Mouse (Mus musculus): ENCODE data around the gene Eif1ad. TPM values are rescaled to one million over a fixed set of nuclear protein-coding genes. Genes with fewer than 3 reads are reported as not detected.

Eif1ad gene
- polyA plus RNA-seq, 1 experiment from 2014 or later, result 93.7 TPM

DNA sequence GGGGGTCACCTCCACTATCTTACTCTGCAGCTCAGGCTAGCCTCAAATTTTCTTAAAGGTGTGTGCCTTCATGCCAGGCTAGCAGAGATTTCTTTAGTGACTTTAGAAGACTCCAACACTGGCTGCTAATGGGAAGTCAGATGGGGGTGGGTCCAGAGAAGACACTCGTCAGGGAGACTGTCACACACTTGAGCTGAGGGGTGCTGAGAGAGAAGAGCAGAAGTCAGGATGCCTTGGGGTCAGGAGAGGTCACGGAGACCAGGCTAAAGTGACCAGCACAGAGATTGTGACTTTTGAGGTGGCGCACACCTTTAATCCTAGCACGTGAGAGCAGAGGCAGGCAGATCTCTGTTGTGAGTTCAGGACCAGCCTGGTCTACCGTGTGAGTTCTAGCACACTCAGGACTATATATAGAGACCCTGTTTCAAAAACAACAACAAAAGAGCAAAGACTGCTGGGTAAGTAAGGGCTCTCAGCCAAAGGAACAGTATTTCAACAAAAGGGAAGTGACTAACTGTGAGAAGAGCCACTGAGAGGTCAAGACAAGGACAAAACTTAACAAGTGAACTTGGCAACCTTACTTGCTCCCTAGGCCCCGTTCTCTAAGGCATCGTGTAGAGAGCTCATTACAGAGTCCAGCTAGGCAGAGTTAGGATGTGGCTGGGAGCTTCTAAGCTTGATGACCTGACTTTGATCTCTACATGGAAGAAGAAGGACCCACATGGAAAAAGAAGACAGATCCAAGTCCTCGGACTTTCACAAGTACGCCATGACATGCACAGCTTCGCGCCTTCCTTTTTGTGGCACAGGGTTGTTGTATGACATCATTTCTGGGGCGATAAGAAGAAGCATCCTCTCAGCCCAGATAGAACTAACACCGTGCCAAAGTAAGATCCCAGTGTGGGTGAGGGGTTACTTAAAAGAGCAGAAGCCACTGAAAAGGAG is 41.8 kb downstream of the Eif1ad start:
- DNase-seq (ENCODE audit: low spot score), result no peak
- Histone ChIP-seq H3K9me3 (no peaks in the 10 kb centered on the region), H3K27ac (replicated peaks) (0 out of 2 replicates have a peak overlapping the region, but pooled peaks have one; percentile 91), H3K4me3 (peak overlapping the region; percentile 70), H3K27me3 (replicated peaks; ENCODE audit: low read depth, poor library complexity, severe bottlenecking) (no peaks in the 10 kb centered on the region), H3K4me1 (peaks cover 27% of the 10 kb centered on the region), H3K36me3 (replicated peaks) (peaks cover 5% of the 10 kb centered on the region)
- 89% methylated on average over 13 of the region's 13 CpGs for WGBS

DNA sequence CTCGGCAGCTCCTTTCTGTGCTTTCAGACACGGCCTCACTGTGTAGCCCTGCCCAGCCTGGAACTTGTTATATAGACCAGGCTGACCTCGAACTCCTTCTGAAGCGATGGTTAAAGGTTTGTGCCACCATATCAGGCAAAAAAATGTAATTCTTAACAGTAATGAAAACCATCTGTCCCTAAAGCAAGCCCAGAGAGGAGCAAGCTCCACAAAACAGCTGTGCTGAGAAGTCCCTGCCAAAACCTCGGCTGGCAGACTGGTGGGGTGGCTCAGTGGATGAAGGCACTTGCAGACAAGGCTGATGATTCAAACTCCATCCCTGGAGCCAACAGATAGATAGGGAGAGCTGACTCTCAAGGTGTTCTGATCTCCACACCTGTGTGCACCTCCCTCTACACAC is 42.5 kb downstream of the Eif1ad start:
- H3K9me3 ChIP-seq, result no peaks in the 10 kb centered on the region
- H3K27ac ChIP-seq (replicated peaks), result no peak overlapping the region
- H3K36me3 ChIP-seq (replicated peaks), result peaks cover 5% of the 10 kb centered on the region
- H3K27me3 ChIP-seq (replicated peaks; ENCODE audit: low read depth, poor library complexity, severe bottlenecking), result no peaks in the 10 kb centered on the region
- no peak overlapping the region for H3K4me3 ChIP-seq
- peaks cover 27% of the 10 kb centered on the region for H3K4me1 ChIP-seq
- no peak for DNase-seq (ENCODE audit: low spot score)
- WGBS, result 70% methylated on average over 5 of the region's 5 CpGs

DNA sequence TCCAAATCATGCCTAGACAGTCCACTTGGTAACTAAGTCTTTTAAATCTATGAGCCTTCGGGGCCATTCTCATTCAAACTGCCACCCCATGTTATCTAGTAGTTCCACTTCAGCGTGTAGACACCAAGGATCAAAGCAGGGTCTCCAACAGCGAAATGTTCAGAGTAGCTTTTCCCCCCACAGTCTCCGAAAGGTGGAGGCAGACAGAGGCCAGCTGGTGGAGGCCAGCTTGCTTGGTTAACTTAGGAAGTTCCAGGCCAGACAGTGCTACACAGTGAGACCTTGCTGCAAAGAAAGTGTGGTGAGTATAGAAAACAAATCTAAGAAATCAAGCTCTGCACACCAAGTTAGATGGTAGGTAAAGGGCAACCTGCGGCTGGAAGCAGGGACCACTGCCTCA is 44.1 kb downstream of the Eif1ad start:
- Histone ChIP-seq H3K4me1 (peaks cover 26% of the 10 kb centered on the region), H3K9me3 (no peaks in the 10 kb centered on the region), H3K4me3 (no peak overlapping the region), H3K36me3 (replicated peaks) (peaks cover 5% of the 10 kb centered on the region), H3K27me3 (replicated peaks; ENCODE audit: low read depth, poor library complexity, severe bottlenecking) (no peaks in the 10 kb centered on the region), H3K27ac (replicated peaks) (no peak overlapping the region)
- 86% methylated on average over 5 of the region's 5 CpGs for WGBS
- DNase-seq (ENCODE audit: low spot score), result no peak

DNA sequence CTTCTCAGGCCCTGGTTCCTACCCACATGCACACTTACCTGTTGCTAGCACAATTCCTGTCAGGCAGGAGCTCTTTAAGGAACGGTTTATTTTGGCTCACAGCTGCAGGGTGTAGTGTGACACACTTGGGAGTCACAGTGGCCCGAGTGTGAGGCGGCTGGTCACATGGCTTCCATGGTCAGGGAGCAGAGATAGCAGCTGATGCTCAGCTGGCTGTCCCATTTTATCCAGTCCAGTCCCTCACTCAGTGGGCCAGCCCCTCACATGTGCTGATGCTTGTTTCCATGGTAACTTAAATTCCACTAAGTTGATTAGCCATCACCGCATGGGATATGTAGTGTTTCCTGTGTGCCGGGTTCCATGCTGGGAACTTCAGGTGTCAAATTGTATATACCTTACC is 45.4 kb downstream of the Eif1ad start:
- H3K4me3 ChIP-seq, result 0 out of 2 replicates have a peak overlapping the region, but pooled peaks have one; percentile 11
- no peak overlapping the region for H3K27ac ChIP-seq (replicated peaks)
- H3K36me3 ChIP-seq (replicated peaks), result peaks cover 8% of the 10 kb centered on the region
- no peaks in the 10 kb centered on the region for H3K9me3 ChIP-seq
- no peaks in the 10 kb centered on the region for H3K27me3 ChIP-seq (replicated peaks; ENCODE audit: low read depth, poor library complexity, severe bottlenecking)
- peaks cover 22% of the 10 kb centered on the region for H3K4me1 ChIP-seq
- DNase-seq (ENCODE audit: low spot score), result no peak
- WGBS, result 70% methylated on average over 5 of the region's 5 CpGs

DNA sequence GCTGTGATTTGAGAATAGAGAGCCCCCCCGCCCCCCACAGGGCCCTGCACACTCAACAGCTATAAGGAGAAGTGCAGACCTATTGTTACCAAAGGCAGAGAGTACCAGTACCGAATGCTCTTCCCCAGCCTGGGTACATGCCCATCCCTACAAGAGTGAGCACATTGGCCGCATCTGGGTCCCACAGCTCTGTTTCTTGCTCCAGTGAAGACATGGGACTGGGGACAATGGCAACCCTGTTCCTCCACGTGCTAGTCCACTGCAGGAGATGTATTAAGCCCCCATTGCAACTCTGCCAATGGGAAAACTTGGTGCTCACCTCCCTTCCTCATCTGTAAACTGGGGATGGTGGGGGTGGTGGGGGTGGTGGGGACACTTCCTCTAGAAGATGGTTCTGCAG is 47.3 kb downstream of the Eif1ad start:
- H3K27ac ChIP-seq (replicated peaks), result no peak overlapping the region
- WGBS, result 79% methylated on average over 4 of the region's 4 CpGs
- H3K4me1 ChIP-seq, result peaks cover 9% of the 10 kb centered on the region
- no peaks in the 10 kb centered on the region for H3K27me3 ChIP-seq (replicated peaks; ENCODE audit: low read depth, poor library complexity, severe bottlenecking)
- H3K36me3 ChIP-seq (replicated peaks), result peaks cover 19% of the 10 kb centered on the region
- no peak for DNase-seq (ENCODE audit: low spot score)
- H3K9me3 ChIP-seq, result no peaks in the 10 kb centered on the region
- H3K4me3 ChIP-seq, result no peak overlapping the region

DNA sequence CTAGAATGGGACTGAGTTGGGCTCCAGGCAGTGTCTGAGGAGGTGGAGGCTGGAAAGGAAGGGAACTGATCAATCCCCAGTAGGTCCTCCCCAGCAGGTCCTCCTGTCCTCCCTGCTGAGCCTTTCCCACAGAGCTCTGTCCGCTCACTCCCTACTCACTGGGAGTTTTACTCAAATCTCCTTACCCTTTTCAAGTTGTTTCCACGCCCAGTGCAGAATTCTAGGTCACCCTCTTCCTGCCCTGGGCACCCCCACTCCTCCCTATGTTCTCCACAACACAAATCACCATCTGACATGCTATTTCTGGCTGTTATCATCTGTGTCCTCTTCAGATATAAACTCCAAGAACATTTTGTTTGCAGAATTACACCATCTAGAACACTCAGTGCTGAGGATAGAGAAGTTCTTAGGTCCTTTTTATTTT is 48.0 kb downstream of the Eif1ad start:
- DNase-seq (ENCODE audit: low spot score), result no peak
- 66% methylated on average over 2 of the region's 2 CpGs for WGBS

DNA sequence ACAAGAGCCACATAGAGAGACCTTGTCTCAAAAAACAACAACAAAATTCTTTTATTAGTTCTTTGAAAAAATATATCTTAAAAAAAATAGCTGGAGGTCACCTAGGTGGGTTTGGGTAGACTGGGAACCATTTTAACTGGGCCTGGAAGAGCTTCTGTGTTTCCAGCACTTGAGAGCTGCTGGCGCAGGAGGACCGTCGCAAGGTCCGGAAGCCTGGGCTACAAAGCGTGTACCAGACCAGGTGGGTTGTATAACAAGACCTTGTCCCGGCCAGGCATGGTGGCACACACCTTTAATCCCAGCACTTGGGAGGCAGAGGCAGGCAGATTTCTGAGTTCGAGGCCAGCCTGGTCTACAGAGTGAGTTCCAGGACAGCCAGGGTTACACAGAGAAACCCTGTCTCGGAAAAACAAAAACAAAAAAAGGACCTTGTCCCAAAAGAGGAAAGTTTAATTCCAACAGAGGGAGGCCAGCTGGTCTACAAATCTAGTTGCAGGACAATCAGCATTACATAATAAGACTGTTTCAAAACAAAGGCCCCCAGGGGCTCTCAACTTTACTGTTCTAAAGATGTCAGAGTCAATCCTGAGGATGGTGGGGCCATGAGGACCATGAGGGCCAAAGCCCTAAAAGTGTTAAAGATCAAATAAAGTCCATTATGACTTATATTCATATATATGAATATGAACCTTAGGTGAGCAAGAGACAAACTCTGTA is 52.4 kb downstream of the Eif1ad start:
- Histone ChIP-seq H3K9me3 (no peaks in the 10 kb centered on the region), H3K4me3 (no peak overlapping the region), H3K27me3 (replicated peaks; ENCODE audit: low read depth, poor library complexity, severe bottlenecking) (no peaks in the 10 kb centered on the region), H3K27ac (replicated peaks) (no peak overlapping the region), H3K4me1 (peaks cover 17% of the 10 kb centered on the region), H3K36me3 (replicated peaks) (peaks cover 59% of the 10 kb centered on the region)
- no peak for DNase-seq (ENCODE audit: low spot score)
- 95% methylated on average over 8 of the region's 8 CpGs for WGBS

More for the DNA sequence above, 48.0 kb downstream of the Eif1ad start:
- no peaks in the 10 kb centered on the region for H3K27me3 ChIP-seq (replicated peaks; ENCODE audit: low read depth, poor library complexity, severe bottlenecking)
- no peak overlapping the region for H3K4me3 ChIP-seq
- H3K36me3 ChIP-seq (replicated peaks), result peaks cover 18% of the 10 kb centered on the region
- peaks cover 5% of the 10 kb centered on the region; the same call in 1 of the 2 replicates for H3K4me1 ChIP-seq
- no peaks in the 10 kb centered on the region for H3K9me3 ChIP-seq
- H3K27ac ChIP-seq (replicated peaks), result no peak overlapping the region

DNA sequence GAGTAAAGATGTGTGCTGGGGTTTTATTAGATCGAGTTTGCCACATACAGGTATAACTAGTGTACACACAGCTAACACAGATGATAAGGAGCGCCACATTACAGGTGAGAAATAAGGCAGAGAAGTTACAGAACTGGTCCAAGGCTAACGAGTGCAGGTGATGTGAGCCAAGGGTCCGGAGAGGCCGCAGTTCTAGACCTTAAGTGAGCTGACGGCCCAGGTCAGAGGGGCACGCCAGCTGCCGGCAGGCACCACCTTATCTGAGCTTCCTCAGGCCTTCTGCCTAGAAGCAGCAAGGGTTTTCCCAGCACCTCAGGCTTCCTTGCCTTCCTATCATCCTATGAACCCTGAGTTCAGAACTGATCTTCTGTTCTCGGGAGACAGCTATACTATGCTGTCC is 53.1 kb downstream of the Eif1ad start:
- H3K36me3 ChIP-seq (replicated peaks), result peaks cover 59% of the 10 kb centered on the region
- H3K9me3 ChIP-seq, result no peaks in the 10 kb centered on the region
- no peaks in the 10 kb centered on the region for H3K27me3 ChIP-seq (replicated peaks; ENCODE audit: low read depth, poor library complexity, severe bottlenecking)
- H3K4me1 ChIP-seq, result peaks cover 19% of the 10 kb centered on the region
- H3K27ac ChIP-seq (replicated peaks), result no peak overlapping the region
- WGBS, result 88% methylated on average over 9 of the region's 9 CpGs
- no peak overlapping the region for H3K4me3 ChIP-seq
- DNase-seq (ENCODE audit: low spot score), result no peak

DNA sequence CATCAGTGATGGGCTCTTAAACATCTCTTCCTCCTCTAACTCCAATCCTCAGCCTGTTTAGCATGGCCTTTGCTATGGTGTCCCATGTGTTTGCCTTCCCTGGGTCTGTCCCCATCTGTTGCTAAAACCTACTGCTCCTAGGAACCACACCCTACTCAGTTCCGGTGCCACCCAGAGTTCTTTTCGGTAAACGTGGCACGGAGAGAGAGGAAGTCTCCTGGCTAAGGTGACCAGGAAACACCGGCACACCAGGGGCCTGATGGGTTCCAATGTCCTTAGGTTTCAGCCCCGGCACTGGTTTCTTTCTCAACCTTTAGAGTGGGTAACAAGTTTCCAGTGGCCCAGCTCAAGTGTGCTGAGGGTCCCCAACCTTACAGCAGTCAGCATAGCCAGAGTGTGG is 54.0 kb downstream of the Eif1ad start:
- H3K27me3 ChIP-seq (replicated peaks; ENCODE audit: low read depth, poor library complexity, severe bottlenecking), result no peaks in the 10 kb centered on the region
- 92% methylated on average over 6 of the region's 6 CpGs for WGBS
- H3K9me3 ChIP-seq, result no peaks in the 10 kb centered on the region
- H3K36me3 ChIP-seq (replicated peaks), result peaks cover 59% of the 10 kb centered on the region
- no peak overlapping the region for H3K4me3 ChIP-seq
- H3K27ac ChIP-seq (replicated peaks), result no peak overlapping the region
- H3K4me1 ChIP-seq, result peaks cover 19% of the 10 kb centered on the region
- no peak for DNase-seq (ENCODE audit: low spot score)

Other genes with a start within 250 kb of the Eif1ad start
- gene Klc2, start 248.2 kb upstream of the Eif1ad start, polyA plus RNA-seq (2016; fragmentation: Nextera tagmentation; extraction: Ambion mirVana), result 30.0 and 31.2 TPM in 2 replicates
- 24.8 and 25.6 TPM in 2 replicates for gene Pacs1, start 93.6 kb upstream of the Eif1ad start, polyA plus RNA-seq (2016; fragmentation: Nextera tagmentation; extraction: Ambion mirVana)
- 456 and 467 TPM in 2 replicates for gene Sf3b2, start 71.3 kb upstream of the Eif1ad start, polyA plus RNA-seq (2016; fragmentation: Nextera tagmentation; extraction: Ambion mirVana)
- 8.5 and 8.6 TPM in 2 replicates for gene Gal3st3, start 68.4 kb upstream of the Eif1ad start, polyA plus RNA-seq (2016; fragmentation: Nextera tagmentation; extraction: Ambion mirVana)
- gene Catsper1, start 31.0 kb upstream of the Eif1ad start, polyA plus RNA-seq (2016; fragmentation: Nextera tagmentation; extraction: Ambion mirVana), result not detected in 2 replicates
- 0.24 and 0.65 TPM in 2 replicates for gene Cst6, start 17.2 kb upstream of the Eif1ad start, polyA plus RNA-seq (2016; fragmentation: Nextera tagmentation; extraction: Ambion mirVana)
- 570 and 593 TPM in 2 replicates for gene Banf1, start 427 bp downstream of the Eif1ad start, polyA plus RNA-seq (2016; fragmentation: Nextera tagmentation; extraction: Ambion mirVana)
- 89.4 and 96.6 TPM in 2 replicates for gene Sart1, start 22.0 kb downstream of the Eif1ad start, polyA plus RNA-seq (2016; fragmentation: Nextera tagmentation; extraction: Ambion mirVana)
- gene Tsga10ip, start 35.8 kb downstream of the Eif1ad start, polyA plus RNA-seq (2016; fragmentation: Nextera tagmentation; extraction: Ambion mirVana), result 0.28 and 0.72 TPM in 2 replicates
- 222 and 242 TPM in 2 replicates for gene Drap1, start 58.2 kb downstream of the Eif1ad start, polyA plus RNA-seq (2016; fragmentation: Nextera tagmentation; extraction: Ambion mirVana)
- gene AI837181, start 58.4 kb downstream of the Eif1ad start, polyA plus RNA-seq (2016; fragmentation: Nextera tagmentation; extraction: Ambion mirVana), result 49.5 and 55.0 TPM in 2 replicates
- gene Fosl1, start 80.8 kb downstream of the Eif1ad start, polyA plus RNA-seq (2016; fragmentation: Nextera tagmentation; extraction: Ambion mirVana), result not detected in 2 replicates
- gene Ccdc85b, start 91.2 kb downstream of the Eif1ad start, polyA plus RNA-seq (2016; fragmentation: Nextera tagmentation; extraction: Ambion mirVana), result 6.2 and 7.4 TPM in 2 replicates
- 101 and 109 TPM in 2 replicates for gene Fibp, start 93.9 kb downstream of the Eif1ad start, polyA plus RNA-seq (2016; fragmentation: Nextera tagmentation; extraction: Ambion mirVana)
- 1.1 and 1.5 TPM in 2 replicates for gene Ctsw, start 101.8 kb downstream of the Eif1ad start, polyA plus RNA-seq (2016; fragmentation: Nextera tagmentation; extraction: Ambion mirVana)
- 75.8 and 80.6 TPM in 2 replicates for gene Efemp2, start 107.2 kb downstream of the Eif1ad start, polyA plus RNA-seq (2016; fragmentation: Nextera tagmentation; extraction: Ambion mirVana)
- 41.1 and 45.1 TPM in 2 replicates for gene Mus81, start 121.7 kb downstream of the Eif1ad start, polyA plus RNA-seq (2016; fragmentation: Nextera tagmentation; extraction: Ambion mirVana)
- gene Cfl1, start 123.7 kb downstream of the Eif1ad start, polyA plus RNA-seq (2016; fragmentation: Nextera tagmentation; extraction: Ambion mirVana), result 3,028 and 3,069 TPM in 2 replicates
- gene 1700020D05Rik, start 137.0 kb downstream of the Eif1ad start, polyA plus RNA-seq (2016; fragmentation: Nextera tagmentation; extraction: Ambion mirVana), result not detected in 2 replicates
- 6.3 and 8.4 TPM in 2 replicates for gene Snx32, start 143.8 kb downstream of the Eif1ad start, polyA plus RNA-seq (2016; fragmentation: Nextera tagmentation; extraction: Ambion mirVana)
- gene Ovol1, start 193.9 kb downstream of the Eif1ad start, polyA plus RNA-seq (2016; fragmentation: Nextera tagmentation; extraction: Ambion mirVana), result 0.83 and 1.3 TPM in 2 replicates
- 2.1 and 2.6 TPM in 2 replicates for gene Ap5b1, start 201.3 kb downstream of the Eif1ad start, polyA plus RNA-seq (2016; fragmentation: Nextera tagmentation; extraction: Ambion mirVana)
- 174 and 177 TPM in 2 replicates for gene Rnaseh2c, start 235.1 kb downstream of the Eif1ad start, polyA plus RNA-seq (2016; fragmentation: Nextera tagmentation; extraction: Ambion mirVana)
- gene Kat5, start 243.5 kb downstream of the Eif1ad start, polyA plus RNA-seq (2016; fragmentation: Nextera tagmentation; extraction: Ambion mirVana), result 59.7 and 60.7 TPM in 2 replicates